Mouse (Mus musculus): ENCODE measurements around the gene Slc22a17. TPM values are rescaled to one million over a fixed set of nuclear protein-coding genes. Genes with fewer than 3 reads are reported as not detected.
"Not testable (repeated sequence)": the region's sequence is repeated elsewhere in the genome, so short reads cannot be mapped to it uniquely, and the experiment has no call there.

Slc22a17 gene
- 25.9 and 29.0 TPM in 2 replicates for polyA plus RNA-seq (2011; ENCODE audit: insufficient read depth, insufficient read length, low read depth, missing spikeins)

GRCm38 (mm10) chr14:54912886-54913285 is at the start of gene Slc22a17:
Gene Slc22a17, minus strand, starts transcription at chr14:54913132.
- Histone ChIP-seq H3K9me3 (replicated peaks; ENCODE audit: control insufficient read depth, insufficient read depth, low read length, poor library complexity, severe bottlenecking) (no peaks in the 10 kb centered on the region), H3K27ac (ENCODE audit: insufficient read depth, low read length) (no peak within 1 kb of the TSS), H3K36me3 (ENCODE audit: control insufficient read depth, insufficient read depth, low read length, poor library complexity, severe bottlenecking) (peaks cover 11% of the 10 kb centered on the region; the same call in 1 of the 2 replicates), H3K4me1 (ENCODE audit: control insufficient read depth, insufficient read depth, low read length) (peaks cover 3% of the 10 kb centered on the region), H3K9ac (ENCODE audit: low read depth, poor library complexity, severe bottlenecking) (peak within 1 kb of the TSS; percentile 85), H3K4me3 (ENCODE audit: low read depth, low read length) (peak within 1 kb of the TSS; percentile 82), H3K27me3 (ENCODE audit: control insufficient read depth, insufficient read depth, low read length, poor library complexity, severe bottlenecking) (peaks cover 3% of the 10 kb centered on the region; the same call in 1 of the 2 replicates)
- TF ChIP-seq CTCF (IDR thresholded peaks at IDR 0.05; ENCODE audit: low read depth, low read length) = no peak
- TF ChIP-seq EP300 (IDR thresholded peaks at IDR 0.05; ENCODE audit: insufficient read depth, low read depth, low read length) = no peak
- TF ChIP-seq POLR2A (IDR thresholded peaks at IDR 0.05; ENCODE audit: insufficient read depth, low read length) = peak; percentile 74

DNA sequence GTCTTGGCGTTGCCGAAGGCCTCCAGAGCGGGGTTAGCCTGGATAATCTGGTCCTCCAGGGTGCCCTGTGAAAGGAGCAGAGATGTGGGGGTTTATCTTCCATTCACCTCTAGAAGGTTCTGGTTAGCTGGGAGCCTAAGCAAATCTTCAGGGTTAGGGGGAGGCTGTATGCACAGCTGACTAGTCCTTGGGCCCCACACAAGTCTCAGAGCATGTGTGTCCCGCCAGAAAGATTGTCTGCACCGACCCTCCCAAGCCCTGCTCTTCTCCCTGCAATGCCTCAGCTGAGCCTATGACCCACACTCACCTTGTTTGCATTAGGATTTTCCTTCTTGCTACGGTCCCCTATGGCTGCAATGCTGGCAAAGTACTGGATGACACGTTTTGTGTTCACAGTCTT is 49.8 kb upstream of the Slc22a17 start:
- Histone ChIP-seq H3K9me3 (replicated peaks; ENCODE audit: control insufficient read depth, insufficient read depth, low read length, poor library complexity, severe bottlenecking) (no peaks in the 10 kb centered on the region), H3K27ac (ENCODE audit: insufficient read depth, low read length) (no peak overlapping the region), H3K9ac (ENCODE audit: low read depth, poor library complexity, severe bottlenecking) (no peak overlapping the region), H3K4me1 (ENCODE audit: control insufficient read depth, insufficient read depth, low read length) (no peaks in the 10 kb centered on the region), H3K36me3 (ENCODE audit: control insufficient read depth, insufficient read depth, low read length, poor library complexity, severe bottlenecking) (no peaks in the 10 kb centered on the region), H3K4me3 (ENCODE audit: low read depth, low read length) (no peak overlapping the region), H3K27me3 (ENCODE audit: control insufficient read depth, insufficient read depth, low read length, poor library complexity, severe bottlenecking) (no peaks in the 10 kb centered on the region)
- TF ChIP-seq EP300 (IDR thresholded peaks at IDR 0.05; ENCODE audit: insufficient read depth, low read depth, low read length) (no peak), CTCF (IDR thresholded peaks at IDR 0.05; ENCODE audit: low read depth, low read length) (no peak), POLR2A (IDR thresholded peaks at IDR 0.05; ENCODE audit: insufficient read depth, low read length) (no peak)

- Histone ChIP-seq H3K4me1 (ENCODE audit: control insufficient read depth, insufficient read depth, low read length) (no peaks in the 10 kb centered on the region), H3K4me3 (ENCODE audit: low read depth, low read length) (no peak overlapping the region), H3K9me3 (replicated peaks; ENCODE audit: control insufficient read depth, insufficient read depth, low read length, poor library complexity, severe bottlenecking) (no peaks in the 10 kb centered on the region), H3K36me3 (ENCODE audit: control insufficient read depth, insufficient read depth, low read length, poor library complexity, severe bottlenecking) (no peaks in the 10 kb centered on the region), H3K9ac (ENCODE audit: low read depth, poor library complexity, severe bottlenecking) (no peak overlapping the region), H3K27ac (ENCODE audit: insufficient read depth, low read length) (no peak overlapping the region), H3K27me3 (ENCODE audit: control insufficient read depth, insufficient read depth, low read length, poor library complexity, severe bottlenecking) (no peaks in the 10 kb centered on the region)
- TF ChIP-seq EP300 (IDR thresholded peaks at IDR 0.05; ENCODE audit: insufficient read depth, low read depth, low read length) (no peak), POLR2A (IDR thresholded peaks at IDR 0.05; ENCODE audit: insufficient read depth, low read length) (no peak), CTCF (IDR thresholded peaks at IDR 0.05; ENCODE audit: low read depth, low read length) (no peak)
Observed at GRCm38 (mm10) chr14:54961487-54961886, 48.6 kb upstream of the Slc22a17 start.

DNA sequence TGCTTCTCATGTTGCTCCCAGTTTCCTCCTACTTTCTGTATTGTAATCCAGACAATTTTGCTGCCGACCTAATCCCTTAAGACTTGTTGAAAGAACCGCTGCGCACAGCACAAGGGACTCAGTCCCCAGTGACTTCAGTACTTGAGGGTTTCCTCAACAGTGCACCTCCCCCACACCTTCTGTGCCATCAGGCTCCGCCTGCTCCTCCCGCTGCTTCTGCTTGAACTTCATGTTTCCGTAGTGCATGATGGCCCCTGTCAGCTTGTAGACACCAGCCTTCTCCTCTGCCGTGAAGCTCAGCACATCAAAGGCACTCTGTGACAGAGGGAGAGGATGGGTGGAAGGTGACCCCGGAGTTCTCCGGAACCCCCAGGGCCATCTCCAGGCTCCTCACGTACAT is 47.8 kb upstream of the Slc22a17 start:
- Histone ChIP-seq H3K27me3 (ENCODE audit: control insufficient read depth, insufficient read depth, low read length, poor library complexity, severe bottlenecking) (no peaks in the 10 kb centered on the region), H3K4me3 (ENCODE audit: low read depth, low read length) (no peak overlapping the region), H3K9me3 (replicated peaks; ENCODE audit: control insufficient read depth, insufficient read depth, low read length, poor library complexity, severe bottlenecking) (no peaks in the 10 kb centered on the region), H3K27ac (ENCODE audit: insufficient read depth, low read length) (no peak overlapping the region), H3K36me3 (ENCODE audit: control insufficient read depth, insufficient read depth, low read length, poor library complexity, severe bottlenecking) (no peaks in the 10 kb centered on the region), H3K9ac (ENCODE audit: low read depth, poor library complexity, severe bottlenecking) (no peak overlapping the region), H3K4me1 (ENCODE audit: control insufficient read depth, insufficient read depth, low read length) (no peaks in the 10 kb centered on the region)
- no peak for TF ChIP-seq CTCF (IDR thresholded peaks at IDR 0.05; ENCODE audit: low read depth, low read length)
- no peak for TF ChIP-seq EP300 (IDR thresholded peaks at IDR 0.05; ENCODE audit: insufficient read depth, low read depth, low read length)
- TF ChIP-seq POLR2A (IDR thresholded peaks at IDR 0.05; ENCODE audit: insufficient read depth, low read length) = no peak

DNA sequence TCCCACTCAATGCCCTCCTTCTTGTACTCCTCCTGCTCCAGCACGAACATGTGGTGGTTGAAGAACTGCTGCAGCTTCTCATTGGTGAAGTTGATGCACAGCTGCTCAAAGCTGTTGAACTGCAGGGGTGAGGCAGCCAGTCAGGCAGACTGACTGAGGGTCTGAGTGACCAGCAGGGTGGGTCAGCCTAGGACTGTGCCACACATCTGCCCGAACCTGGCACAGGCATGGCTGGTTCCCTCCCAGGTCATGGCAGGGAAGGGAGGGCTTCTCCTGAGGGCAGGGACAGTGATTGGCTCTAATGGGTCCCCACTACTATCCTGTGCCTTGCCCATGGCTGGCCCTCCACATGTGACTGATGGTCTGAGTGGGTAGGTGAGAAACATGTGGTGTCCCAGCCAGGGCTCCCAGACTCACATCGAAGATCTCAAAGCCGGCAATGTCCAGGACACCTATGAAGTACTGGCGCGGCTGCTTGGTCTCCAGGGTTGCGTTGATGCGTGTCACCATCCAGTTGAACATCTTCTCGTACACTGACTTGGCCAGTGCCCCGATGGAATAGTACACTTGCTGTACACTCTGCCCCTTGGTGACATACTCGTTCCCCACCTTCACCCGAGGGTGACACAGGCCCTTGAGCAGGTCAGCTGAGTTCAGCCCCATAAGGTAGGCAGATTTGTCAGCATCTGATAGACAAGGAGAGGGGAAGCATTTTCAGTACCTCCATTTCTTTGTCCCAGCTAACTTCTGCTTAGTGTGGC is 47.1 kb upstream of the Slc22a17 start:
- H3K27ac ChIP-seq (ENCODE audit: insufficient read depth, low read length); H3K36me3 ChIP-seq (ENCODE audit: control insufficient read depth, insufficient read depth, low read length, poor library complexity, severe bottlenecking); H3K9ac ChIP-seq (ENCODE audit: low read depth, poor library complexity, severe bottlenecking); H3K9me3 ChIP-seq (replicated peaks; ENCODE audit: control insufficient read depth, insufficient read depth, low read length, poor library complexity, severe bottlenecking); H3K27me3 ChIP-seq (ENCODE audit: control insufficient read depth, insufficient read depth, low read length, poor library complexity, severe bottlenecking); H3K4me1 ChIP-seq (ENCODE audit: control insufficient read depth, insufficient read depth, low read length); H3K4me3 ChIP-seq (ENCODE audit: low read depth, low read length): not testable (repeated sequence)

GRCm38 (mm10) chr14:54959197-54959596 is 46.3 kb upstream of the Slc22a17 start:
- Histone ChIP-seq H3K4me1 (ENCODE audit: control insufficient read depth, insufficient read depth, low read length) (no peaks in the 10 kb centered on the region), H3K9me3 (replicated peaks; ENCODE audit: control insufficient read depth, insufficient read depth, low read length, poor library complexity, severe bottlenecking) (no peaks in the 10 kb centered on the region), H3K27ac (ENCODE audit: insufficient read depth, low read length) (no peak overlapping the region), H3K9ac (ENCODE audit: low read depth, poor library complexity, severe bottlenecking) (no peak overlapping the region), H3K27me3 (ENCODE audit: control insufficient read depth, insufficient read depth, low read length, poor library complexity, severe bottlenecking) (no peaks in the 10 kb centered on the region), H3K36me3 (ENCODE audit: control insufficient read depth, insufficient read depth, low read length, poor library complexity, severe bottlenecking) (no peaks in the 10 kb centered on the region), H3K4me3 (ENCODE audit: low read depth, low read length) (no peak overlapping the region)
- no peak for TF ChIP-seq CTCF (IDR thresholded peaks at IDR 0.05; ENCODE audit: low read depth, low read length)
- no peak for TF ChIP-seq POLR2A (IDR thresholded peaks at IDR 0.05; ENCODE audit: insufficient read depth, low read length)
- no peak for TF ChIP-seq EP300 (IDR thresholded peaks at IDR 0.05; ENCODE audit: insufficient read depth, low read depth, low read length)

All from ES-Bruce4 (cell line).